Mouse (Mus musculus) megakaryocyte progenitor cell, adult 5-6 weeks (primary cell): ENCODE results near the gene Adgrd1. TPM values are rescaled to one million over a fixed set of nuclear protein-coding genes. Genes with fewer than 3 reads are reported as not detected.

Experiments used
- ATAC-seq: replicated peaks from 2 replicates; pipeline ENCODE4 v1.8.0; 2016; ENCODE audit warnings: mild to moderate bottlenecking, moderate TSS enrichment, inconsistent platforms; ENCODE audit not compliant: poor library complexity
- total RNA-seq, 2 experiments: library from RNA; stranded (forward) in 1 of 2; stranded (reverse) in 1 of 2; fragments of 157-497, 149-512 nt in 1 of 2; fragments of 200-1000 nt in 1 of 2; gene quantifications; 2 replicates each; pipeline versions ENCODE4 v1.2.3 to v1.2.4; 2015 to 2017

Adgrd1 gene
- total RNA-seq, 2 experiments from 2014 or later: 0.50 to 0.59 TPM

DNA sequence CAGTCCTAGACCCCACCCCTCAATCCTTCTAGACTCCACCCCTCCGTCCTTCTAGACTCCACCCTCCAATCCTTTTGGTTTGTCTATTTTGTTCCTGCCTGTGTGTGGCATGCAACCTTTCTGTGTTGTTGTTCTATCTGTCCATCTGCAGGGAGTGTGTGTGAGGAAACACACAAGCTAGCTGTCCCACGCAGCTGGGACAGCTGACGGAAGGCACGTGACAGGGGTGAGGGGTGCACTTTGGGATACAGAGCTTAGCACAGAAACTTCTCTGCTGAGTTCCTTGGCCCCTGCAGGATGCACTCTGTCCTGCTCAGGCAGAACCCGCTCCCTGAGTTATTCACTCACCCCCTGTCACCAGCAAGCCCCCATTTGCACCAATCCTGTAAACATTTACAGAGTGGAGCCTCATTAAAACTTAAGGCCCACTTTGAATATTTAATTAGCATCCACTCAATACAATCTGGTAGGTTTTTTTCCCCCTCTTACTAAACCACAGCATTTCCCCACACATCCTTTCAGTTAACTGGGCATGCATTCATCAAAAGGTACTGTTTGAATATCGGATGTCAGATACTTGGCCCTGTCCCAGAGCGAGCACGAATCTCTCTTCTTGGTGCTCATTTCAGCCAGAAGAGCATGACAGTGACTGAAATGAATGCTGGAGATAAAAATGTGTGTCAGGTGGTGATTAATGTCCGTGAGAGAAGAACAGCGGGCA is 4.0 kb upstream of the Adgrd1 start:
- ATAC-seq: peak; percentile 81

DNA sequence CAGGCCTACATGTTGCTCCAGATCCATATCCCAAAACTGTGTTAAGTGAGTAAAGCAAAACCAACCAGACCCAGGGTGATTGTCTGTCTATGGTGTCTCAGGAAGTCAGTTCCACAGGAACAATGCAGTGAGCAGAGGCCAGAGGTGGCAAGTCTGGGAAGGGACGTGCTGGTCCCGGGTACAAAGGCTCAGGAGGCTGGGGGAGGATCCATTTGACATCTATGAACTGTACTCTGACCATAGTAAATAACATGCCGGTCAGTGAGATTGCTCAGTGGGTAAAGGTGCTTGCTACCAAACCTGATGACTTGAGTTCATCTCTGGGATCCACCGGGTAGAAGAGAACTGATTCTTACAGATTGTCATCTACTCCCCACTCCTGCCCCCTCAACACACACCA is 3.4 kb upstream of the Adgrd1 start:
- ATAC-seq: no peak

DNA sequence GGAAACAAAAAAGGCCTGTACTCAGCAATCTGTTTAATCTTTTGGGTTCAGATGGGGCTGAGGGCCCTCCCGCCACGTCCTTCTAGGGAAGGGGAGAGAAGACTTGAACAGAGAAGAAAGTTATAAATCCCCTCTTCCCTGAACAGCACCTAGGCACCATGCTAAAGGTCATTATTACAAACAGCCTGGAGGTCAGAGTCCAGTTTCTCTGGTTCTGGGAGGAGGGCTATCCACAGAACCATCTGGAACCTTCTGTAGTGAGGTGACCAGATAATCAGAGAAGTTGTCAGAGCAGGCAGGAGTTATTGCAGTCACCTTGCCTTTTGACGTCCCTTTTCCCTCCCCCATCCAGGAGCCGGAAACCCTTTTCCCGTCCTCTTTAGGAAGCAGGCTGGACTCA is 2.3 kb upstream of the Adgrd1 start:
- no peak for ATAC-seq

DNA sequence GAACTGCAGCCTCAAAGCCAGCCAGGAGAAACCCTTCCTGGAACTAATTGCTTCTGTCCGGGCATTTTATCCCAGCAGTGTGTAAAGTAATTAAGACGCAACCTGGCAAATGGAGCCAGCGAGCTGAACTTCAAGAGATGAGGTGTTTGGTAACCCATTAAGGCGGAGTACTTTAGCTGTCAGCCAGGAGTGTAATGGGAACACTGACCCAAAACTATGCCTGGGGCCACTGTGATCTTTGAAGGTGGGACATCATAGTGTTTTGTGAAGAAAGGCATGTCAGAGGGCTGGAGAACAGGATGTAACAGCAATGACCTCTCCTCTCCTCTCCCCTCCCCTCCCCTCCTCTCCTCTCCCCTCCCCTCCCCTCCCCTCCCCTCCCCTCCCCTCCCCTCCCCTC is 7.5 kb downstream of the Adgrd1 start:
- no peak for ATAC-seq

DNA sequence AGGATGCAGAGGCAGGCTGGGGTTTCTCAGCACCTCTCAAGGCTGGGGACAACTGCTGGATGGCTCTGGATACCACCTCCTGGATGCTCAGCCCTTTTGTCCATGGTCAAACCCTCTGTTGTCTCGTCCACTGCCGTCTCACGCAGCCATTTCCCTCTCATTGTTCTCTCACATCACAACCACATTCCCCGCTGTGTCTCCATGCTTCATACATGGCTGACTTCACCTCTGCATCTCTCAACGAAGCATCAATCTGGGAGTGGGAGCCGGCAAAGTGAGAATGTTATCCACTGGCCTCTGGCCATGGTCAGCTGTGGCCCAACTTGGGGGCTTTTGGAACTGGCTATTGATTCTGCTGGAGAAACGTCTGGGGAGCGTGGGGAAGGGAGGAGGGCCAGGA is 15.2 kb downstream of the Adgrd1 start:
- ATAC-seq: no peak

DNA sequence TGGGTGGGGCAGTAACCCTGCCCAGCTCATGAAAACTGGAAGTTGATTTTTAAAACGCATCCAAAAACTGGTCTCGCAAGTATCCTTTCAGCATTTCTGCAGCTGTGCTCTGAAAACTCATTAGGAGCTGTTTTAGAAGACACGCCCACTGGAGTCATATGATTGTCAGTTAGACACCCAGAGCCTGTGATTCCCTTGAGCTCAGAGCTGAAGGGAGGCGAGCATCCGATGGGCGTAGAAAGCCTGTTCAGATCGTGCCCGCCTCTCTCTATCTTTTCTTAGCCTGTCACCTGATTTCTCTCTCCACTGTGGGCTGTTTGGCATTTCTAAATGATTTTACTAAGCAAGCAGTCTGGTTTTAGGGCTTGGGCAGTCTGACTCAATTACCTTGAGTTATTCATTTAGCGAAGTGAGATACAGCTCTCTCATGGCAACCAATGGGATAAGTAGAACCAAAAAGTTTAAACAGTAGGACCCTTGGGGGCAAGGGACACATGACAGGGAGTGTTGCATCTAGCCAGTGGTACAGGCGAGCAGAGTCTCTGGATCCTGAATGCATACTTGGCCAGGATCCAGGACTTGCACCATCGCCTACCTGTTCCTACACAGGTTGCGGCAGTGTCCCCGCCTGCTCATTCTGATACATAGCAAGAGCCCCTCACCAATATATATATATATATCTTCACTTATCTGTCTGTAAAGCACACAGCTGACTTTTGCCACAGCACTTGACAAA is 17.4 kb downstream of the Adgrd1 start:
- no peak for ATAC-seq

DNA sequence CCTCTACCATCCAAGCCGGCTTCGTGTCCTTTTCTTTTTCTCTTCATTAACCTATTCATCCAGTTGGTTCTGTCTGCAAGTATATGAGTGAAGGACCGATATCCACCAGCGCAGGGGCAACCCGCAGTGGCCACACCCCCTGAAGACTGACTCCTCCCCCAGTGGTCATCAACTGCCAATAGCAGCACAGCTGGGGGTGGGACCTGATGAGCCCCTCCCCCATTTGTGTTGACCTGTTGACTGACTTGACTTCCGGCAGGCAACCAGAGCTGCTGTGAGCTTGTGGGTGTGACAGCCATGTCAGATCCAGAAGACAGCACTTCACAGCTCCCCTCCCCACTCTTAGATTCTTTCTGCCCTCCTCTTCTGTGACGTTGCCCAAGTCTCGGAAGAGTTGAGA is 19.7 kb downstream of the Adgrd1 start:
- ATAC-seq: no peak

DNA sequence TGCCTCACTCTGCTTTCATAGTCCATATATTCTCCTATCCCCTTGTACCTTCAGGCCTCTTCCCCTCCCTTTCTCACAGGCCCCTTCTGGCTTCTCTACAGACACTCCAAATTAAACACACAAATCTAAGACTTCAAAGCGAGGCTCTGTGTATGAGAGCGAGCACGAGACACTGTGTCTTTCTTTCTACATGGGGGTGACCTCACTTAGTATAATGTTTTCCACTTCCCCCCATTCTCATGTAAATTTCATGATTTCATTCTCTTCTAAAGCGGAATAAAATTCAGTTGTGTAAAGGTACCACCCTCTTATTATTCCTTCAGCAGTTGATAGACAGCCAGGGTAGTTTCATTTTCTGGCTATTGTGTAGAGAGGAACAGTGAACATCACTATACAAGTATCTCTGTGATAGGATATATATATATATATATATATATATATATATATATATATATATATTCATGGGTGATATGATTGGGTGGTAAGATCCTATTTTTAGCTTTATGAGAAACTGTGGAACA is 21.1 kb downstream of the Adgrd1 start:
- ATAC-seq: no peak

DNA sequence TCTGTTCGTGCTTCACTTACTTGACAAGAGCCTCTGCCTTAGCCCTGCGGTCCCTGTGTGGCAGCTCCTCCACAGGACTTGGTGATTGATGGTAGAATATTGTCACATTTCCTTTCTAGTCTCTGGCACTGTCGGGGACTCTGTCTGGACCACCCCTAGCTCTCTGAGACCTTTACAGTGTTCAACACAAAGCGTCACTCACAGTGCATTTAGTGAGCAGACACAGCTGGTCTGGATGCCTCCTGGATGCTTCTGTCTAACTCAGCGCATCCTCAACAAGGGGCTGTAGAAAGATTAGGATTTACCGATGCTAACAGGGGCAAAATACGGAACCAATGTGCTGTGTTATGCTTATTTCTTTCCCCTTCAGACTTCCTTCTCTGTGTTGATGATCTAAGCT is 22.0 kb downstream of the Adgrd1 start:
- ATAC-seq: no peak

DNA sequence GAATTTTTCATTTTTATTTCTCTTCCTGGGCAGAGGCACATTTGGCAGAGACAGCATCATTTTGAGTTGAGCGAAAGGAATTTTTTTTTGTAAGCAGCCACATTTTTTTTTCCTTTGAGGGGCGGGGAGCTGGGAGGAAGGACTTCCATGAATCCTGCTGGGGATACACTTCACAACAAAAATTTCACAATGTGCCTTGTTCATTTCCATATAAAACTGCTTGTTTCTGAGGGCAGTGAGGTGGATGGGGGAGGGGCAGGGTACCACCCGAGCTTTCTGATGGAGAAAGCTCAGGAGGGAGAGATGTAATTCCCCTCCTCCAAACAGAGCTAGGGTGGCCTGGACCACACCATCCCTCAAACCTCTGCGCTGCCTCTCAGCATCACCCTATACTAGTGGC is 22.6 kb downstream of the Adgrd1 start:
- ATAC-seq: no peak

DNA sequence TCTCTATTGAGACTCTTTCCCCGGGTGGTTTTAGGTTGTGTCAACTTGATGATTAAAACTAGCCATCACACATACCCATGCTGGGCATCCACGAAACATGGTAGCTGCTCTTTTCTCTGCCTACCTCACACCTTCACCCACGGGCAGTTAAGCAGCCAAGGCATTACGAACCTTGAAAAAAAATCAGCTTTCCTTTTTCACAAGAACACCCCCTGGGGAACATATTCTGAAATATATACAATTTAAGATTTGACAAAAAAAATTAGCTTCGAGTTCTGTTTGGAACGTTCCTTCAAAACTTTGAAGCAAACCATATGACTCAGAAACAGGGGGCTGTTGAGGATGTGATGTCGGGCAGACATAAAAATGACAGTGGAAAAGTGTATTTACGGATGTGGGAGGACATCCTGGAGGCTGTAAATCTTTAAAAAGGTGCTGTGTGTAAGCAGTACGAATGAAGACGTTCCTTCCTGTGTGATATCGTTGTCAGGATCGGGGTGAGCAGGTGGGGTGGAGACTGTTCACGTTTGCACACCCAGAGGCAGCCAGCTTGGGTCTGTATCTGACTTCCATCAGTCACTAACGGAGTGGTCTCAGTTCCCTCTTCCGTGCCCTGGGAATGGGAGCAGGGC is 25.2 kb downstream of the Adgrd1 start:
- ATAC-seq: no peak

DNA sequence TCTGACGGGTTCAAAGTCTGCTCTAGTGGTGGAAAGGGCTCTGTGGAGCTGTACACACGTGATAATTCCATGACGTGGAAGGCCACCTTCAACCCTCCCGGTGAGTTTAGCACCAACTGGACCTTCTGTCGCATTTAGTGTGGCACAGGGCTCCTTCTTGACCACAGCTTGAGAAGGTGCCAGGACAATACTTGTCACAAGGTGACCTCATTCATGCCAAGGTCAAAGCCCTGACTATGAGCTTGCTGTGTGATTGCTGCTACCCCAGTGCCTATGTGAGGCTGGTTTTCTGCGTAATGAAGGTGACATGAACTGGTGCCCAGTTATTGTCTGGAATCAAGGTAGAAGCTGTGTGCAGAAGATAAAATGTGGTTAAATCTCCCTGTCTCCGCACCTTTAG is 25.9 kb downstream of the Adgrd1 start:
- no peak for ATAC-seq

DNA sequence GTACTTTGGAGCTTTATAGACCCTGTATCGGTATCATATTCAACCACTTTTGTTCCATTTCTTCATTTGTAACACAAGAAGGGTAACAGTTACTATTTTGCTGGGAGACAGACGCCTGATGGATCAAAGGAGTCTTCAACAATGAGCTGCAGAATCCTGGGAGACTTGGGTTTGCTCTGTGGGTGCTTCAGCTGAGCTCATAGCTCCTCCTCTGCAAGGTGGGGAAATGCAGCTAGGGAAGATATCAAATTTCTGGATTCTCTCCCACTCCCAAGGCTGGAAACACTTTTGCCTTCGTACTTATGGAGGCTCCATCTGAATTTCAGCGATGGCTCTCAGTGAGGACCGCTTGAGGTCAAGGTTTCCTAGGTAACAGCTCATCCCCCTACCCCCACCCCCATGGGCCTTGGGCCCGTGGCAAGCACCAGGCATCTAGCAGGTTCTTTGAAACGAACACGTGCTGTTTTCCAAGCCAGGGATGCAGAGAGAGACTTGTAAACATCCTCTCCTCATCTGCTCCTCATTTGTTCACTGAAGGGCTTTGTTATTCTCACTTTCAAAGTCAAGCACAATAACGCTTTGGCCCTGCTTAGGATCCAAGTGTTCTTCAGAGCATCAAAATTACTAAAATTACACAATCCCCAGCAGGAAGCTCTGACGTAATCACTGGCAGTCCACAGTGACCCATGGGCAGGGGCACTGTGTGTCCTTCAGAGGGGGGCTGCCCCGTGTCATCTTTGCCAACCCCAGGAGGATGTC is 27.7 kb downstream of the Adgrd1 start:
- ATAC-seq: peak; percentile 58; the same call in 1 of the 2 replicates

DNA sequence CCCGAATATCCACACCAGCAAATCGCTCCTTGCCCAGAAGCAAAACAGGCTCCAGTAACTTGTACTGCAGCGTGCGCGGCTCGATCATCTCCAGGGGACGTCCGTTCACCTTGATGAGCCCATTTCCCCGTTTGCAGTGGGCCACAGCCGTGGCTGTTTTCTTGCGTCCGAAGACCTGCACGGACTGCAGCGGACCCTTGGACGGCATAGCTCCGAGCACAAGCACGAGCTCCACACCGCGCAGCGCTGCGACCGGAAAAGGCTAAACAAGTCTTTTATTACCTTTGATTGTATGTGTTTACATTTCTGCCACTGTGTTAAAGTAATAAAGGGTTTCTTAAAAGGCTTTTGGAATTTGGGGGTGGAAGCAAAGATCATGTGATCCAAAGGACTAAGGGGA is 31.8 kb downstream of the Adgrd1 start:
- peak; percentile 52; the same call in 1 of the 2 replicates for ATAC-seq

DNA sequence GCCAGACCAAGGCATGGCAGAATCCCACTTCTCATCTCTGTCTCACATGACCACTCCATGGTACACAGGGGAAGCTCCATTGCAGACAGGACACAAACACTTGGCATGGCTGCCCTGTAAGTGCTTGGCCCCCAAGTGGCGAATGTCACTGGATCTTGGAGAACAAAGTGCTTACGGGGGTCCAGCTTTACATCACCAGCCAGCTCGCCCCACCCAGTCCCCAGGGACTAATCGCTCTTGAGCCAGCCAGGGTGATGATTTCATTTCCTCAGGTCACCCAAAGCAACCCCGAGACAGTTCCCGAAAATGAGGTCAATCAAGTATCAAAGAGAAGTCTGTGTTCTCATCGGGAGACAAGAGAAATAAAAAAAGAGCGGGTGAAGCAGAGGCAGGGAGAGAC is 33.8 kb downstream of the Adgrd1 start:
- no peak for ATAC-seq

DNA sequence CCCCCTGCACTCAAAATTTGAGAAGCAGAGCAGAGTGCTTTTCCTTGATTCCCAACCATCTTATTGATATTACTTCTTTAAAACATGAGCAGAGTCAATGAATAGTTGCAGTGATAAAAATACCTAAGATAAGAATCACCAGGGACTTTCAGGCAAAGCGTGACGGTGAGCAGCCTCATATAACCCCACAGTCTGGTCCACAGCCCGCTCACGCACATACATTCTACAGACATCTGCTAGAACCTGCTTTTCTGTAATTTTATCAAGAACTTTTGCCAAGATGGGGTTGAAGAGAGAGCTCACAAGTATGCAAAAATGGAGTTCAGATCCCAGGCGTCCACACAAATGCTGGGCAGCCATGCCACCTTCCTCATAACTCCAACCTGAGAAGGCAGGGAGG is 40.9 kb downstream of the Adgrd1 start:
- ATAC-seq: no peak

DNA sequence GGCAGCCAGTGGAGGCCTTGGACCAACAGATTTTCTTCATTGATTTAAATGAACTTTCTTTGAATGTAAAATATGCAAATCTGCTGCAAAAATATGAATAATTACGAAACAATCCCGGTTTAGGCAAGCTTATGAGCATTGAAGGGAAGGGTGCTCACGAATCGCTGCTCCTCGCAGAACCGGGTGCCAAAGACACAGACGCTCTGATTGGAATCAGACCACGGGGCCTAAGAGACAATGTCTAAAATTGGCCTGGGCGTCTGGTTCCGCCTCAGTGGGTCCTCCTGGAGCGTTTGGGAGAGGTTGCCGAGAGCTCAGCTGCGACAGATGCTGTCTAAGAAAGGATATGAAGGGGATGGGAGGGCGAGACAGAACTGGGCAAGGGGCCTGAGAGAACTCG is 42.0 kb downstream of the Adgrd1 start:
- no peak for ATAC-seq

DNA sequence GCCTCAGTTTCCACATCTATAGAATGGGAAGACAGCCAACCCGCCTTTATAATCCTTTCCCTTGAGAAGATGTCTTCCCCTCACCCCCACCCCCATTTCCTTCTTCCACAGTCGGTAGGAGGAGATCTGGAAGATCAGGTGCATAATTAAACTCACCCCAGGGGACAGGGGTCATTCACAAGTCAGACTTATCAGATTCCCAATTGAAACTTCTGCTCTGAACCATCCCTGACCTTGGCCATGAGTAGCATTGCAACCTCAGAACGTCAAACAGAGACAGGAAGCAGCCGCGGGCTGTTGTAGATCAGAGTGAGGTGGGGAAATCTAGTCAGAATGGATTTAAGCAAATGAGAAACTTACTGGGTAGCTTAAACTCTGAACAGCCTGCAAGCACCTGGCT is 46.3 kb downstream of the Adgrd1 start:
- ATAC-seq: no peak

DNA sequence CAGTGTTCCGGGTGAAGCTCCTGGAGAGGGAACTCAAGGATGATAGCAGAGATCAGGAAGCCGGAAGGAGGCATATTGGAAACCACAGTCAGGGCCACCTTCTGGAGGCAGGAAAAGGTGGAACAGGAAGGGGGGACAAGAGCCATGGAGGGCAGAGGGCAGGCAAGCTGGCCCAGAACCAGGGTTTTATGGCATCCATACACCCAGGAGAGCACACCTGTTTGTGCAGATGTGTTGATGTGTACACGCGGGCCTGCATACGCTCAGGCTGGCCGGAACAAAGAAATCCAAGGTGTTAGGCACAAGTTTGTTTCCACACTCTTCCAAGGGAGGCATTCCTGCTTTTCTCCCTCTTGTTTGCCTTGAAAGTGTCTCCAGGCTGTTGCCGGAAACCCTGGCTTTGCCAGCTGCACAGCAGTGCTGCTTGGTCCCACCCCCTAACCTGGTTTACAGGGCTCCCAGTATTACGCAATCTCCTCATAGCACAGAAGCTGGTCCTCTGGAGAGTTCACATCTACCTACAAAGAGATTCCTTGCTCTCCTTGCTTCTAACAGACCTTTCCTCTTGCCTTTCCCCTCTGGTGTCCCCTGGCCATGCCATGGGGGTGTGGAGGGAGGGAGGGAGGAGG is 48.9 kb downstream of the Adgrd1 start:
- ATAC-seq: peak; percentile 47; the same call in 1 of the 2 replicates

DNA sequence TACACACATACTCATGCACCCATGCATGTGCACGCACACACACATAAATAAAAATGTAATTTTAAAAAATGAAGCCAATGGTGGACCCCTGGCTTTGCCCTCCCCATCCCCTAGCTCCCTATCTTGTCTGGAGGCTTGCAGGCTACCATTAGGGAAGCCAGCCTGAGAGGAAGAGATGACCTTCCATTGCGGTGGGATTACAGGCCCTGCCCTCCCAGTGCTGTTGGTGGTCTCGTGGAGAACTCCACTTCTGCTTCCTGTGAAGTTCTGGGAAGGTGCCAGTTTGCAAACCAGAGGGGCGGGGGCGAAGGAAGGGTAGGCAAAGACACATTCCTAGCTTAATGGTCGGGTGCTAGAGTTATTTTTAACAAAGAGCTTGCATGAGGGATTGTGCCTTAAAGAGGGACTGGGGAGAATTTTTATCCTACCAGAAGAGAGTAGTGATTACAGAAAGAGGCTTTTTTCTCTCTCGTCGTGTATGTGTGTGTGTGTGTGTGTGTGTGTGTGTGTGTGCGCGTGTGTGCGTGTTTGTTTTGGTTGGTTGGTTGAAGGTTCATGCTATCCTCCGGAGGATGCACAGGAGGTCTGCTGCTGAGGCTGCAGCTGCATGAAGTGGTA is 50.5 kb downstream of the Adgrd1 start:
- ATAC-seq: peak; percentile 81
